Mouse (Mus musculus): ENCODE data around the gene Plch1. TPM values are rescaled to one million over a fixed set of nuclear protein-coding genes. Genes with fewer than 3 reads are reported as not detected.

The Plch1 gene
- polyA plus RNA-seq (2015; fragmentation: Nextera tagmentation; extraction: Ambion mirVana), result 0.15 and 0.26 TPM in 2 replicates

DNA sequence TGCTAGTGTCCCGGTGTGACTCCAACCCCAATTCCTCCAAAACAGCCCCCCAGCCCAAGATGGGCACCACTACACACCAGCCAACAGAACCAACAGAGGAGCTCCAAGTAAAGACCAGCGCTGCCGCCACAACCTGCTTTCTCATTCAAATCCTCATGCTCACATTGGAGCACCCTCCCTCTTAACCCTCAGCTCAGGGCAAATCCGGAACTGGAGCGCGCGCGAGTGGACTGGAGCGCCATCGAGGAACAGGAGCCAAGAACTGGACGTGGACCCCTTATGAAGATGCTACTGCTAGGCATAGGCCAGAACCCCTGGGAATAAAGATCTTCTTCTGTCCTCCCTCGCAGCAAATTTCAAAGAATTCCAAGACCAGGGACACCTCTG lies at the start of gene Plch1:
TSS of gene Plch1 (minus strand) at position 164 of the 387 bp plus-strand sequence.
- peak; percentile 12 for DNase-seq (ENCODE audit: low spot score)

DNA sequence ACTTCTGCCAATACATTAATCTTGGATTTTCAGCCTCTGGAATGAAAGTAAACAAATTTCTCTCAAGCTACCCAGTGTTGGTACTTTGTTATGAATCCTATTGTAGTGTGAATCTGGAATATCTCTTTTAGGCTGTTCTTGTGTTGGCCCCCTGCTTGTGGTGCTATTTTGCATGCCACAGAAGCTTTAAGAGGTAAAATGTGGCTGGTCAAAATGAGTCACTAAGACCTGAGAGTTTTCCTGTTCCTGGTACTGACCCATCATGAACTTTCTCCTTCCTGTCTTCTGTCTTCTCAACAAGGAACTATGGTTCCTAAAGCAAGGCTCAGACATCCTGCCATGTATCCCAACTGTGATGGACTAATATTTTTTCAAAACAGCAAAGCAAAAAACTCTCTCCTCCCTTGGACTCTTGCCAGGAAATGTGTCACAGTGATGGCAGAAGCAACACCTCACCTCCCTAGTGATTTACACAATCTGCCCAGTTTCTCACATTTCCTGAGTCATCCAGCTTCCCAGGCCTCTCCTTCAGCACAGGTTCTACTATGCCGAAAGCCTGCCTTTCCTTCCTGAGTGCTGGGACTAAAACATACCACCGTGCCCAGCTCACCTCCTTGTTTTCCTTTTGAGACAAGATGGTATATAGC lies 42.1 kb upstream of the Plch1 start:
- DNase-seq (ENCODE audit: low spot score), result no peak

DNA sequence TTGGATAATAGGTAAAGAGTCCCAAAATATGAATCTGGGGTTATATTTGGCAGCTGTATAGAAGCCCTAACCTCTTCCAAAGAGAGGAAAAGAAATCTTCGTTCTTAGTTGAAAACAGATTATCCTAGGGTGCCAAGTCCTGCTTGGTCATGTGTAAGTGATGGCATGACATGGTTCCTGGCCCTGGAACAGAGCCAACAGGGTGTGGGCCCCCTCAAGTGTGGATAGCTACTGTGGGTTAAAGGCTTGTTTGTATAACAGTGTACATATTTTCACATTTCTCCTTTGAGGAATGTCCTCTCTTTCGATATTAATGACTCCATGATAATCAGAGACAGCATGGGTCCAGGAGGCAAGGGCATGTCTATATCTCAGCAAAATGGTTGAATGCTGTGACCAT lies 39.7 kb upstream of the Plch1 start:
- no peak for DNase-seq (ENCODE audit: low spot score)

DNA sequence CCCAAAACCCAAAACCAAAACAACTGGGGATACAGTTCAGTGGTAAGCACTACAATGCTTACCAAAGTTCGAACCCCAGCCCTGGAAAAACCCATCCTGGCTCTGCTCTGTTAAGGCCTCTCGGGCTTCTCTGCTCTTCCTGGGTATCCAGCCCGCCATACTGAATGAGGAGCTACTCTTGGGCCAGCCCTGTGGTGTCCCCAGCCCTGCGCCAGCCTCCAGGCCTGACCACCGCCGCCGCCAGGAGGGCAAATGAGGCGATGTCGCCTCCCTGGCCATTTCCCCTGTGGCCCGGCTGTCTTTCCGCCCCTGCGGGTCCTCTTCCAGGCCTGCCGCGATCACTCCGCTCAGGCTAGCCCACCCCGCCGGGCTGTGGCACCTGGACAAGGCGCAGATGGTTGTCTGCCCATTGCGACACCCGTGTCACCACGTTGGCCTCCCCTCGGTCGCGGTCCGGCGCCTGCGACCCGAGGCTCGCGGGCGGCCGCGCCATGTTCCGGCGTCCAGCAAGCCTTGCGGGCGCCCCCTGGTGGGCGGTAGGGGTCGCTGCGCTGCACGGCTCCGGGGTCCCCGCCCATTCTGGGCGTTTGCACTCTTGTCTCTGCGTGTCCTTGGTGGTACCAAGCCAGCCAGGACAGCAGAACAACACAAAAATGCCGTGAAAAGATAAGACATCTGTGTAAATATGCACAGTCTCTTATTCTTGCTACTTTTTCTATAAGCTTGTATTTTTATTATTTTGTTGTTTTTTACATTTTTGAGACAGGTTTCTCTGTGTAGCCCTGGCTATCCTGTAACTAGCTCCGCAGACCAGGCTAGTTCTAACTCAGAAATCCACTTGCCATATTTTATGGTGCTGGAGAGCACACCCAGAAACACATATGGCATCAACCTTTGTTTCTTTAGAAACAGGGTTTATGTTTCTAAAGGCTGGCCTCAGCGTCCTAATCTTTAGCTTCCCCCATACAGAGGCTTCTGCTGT lies 29.9 kb upstream of the Plch1 start, which contains the start of gene E130311K13Rik:
TSS of gene E130311K13Rik (minus strand) at position 595 of the 982 bp plus-strand sequence.
- DNase-seq (ENCODE audit: low spot score), result peak; percentile 79

DNA sequence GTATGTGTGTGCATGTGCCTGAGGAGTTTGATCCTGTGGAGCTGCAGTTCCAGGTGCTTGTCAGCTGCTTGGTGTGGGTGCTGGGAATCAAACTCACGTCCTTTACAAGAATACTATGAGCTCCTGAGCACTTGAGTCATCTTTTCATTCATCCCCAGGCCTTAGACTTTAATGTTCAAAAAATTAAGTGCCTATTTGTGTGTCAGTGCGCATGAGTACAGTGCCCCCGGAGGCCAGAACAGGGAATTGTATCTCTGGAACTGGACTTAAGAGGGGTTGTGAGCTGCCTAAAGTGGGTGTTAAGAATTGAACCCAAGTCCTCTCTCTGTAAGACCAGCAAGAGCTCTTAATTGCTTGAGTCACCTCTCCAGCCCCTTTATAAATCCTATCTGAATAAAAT lies 20.4 kb upstream of the Plch1 start:
- peak; percentile 46 for DNase-seq (ENCODE audit: low spot score)

DNA sequence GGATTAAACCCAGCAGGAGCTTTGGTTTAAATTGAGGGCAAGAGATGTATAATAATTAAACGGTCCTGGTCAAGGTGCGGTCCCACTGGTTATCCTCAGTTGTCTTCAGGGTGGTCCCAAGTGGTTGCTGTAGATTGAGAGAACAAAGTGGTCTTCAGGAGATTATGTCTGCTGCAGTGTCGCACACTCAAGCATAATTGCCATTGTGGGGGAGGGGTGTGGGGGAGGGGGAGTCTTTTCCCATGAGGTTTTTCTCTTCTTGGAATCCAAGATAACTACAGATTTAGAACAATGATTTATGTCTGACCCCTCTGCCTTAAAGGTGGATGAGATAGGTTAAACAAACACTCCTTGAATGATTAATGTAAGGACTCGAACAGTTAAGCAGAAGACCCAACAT lies 11.0 kb upstream of the Plch1 start:
- no peak for DNase-seq (ENCODE audit: low spot score)

DNA sequence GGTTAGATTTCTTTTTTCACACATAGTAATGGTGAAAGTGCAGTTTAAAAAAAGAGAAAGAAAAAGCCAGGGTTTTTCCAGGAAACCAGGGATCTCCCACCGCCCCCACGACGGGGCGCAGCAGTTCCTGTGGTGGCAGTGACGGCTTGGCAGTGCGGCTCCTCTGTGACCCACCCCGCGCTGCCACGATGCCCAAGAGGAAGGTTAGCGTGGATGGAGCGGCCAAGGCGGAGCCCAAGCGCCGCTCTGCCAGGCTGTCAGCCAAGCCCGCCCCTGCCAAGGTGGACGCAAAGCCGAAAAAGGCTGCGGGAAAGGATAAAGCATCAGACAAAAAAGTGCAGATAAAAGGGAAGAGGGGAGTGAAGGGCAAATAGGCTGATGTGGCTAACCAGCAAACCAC lies 6.0 kb upstream of the Plch1 start:
- no peak for DNase-seq (ENCODE audit: low spot score)

DNA sequence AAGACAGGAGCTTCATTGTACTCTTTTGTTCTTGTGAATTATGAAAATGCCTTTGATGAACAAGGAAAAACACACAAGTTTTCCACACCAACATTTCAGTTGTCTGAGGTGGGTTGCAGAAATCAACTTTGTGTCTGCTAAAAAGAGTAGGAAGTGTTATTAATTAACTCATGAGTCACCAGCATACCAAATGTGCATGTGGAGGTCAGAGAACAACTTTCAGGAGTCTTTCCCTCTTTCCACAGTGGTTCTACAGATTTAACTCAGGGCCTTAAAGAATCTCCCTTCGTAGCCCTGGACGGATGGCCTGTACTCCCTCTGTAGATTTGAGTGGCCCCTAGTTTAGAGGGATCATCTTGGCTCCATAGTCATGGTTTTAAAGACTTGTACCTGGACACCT lies 4.9 kb upstream of the Plch1 start:
- no peak for DNase-seq (ENCODE audit: low spot score)

DNA sequence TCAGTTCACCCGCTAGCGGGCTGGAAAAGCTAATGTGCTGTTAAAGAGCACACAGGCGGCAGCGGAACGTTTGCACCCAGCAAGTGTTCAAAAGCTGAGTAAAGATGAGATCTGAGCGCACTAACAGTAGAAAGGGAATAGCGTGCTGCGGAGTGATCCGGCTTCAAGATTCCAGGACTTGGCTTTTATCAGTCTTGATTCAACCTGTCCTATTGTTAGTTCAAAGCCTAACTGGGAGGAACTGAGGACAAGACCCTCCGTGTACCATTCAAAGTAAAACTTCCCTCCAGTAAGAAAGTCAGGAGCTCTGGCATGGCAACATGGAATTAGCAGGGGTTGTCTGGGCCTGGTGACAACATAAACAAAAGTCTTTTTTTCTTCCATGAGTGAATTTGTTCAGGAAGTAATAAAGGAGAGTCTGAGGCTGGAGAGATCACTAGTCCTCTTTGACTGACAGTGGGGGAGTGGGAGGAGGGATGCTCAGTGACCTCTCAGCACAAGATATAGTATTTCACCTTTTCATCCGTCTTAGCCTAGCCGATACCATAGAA lies 824 bp upstream of the Plch1 start:
- DNase-seq (ENCODE audit: low spot score), result no peak

DNA sequence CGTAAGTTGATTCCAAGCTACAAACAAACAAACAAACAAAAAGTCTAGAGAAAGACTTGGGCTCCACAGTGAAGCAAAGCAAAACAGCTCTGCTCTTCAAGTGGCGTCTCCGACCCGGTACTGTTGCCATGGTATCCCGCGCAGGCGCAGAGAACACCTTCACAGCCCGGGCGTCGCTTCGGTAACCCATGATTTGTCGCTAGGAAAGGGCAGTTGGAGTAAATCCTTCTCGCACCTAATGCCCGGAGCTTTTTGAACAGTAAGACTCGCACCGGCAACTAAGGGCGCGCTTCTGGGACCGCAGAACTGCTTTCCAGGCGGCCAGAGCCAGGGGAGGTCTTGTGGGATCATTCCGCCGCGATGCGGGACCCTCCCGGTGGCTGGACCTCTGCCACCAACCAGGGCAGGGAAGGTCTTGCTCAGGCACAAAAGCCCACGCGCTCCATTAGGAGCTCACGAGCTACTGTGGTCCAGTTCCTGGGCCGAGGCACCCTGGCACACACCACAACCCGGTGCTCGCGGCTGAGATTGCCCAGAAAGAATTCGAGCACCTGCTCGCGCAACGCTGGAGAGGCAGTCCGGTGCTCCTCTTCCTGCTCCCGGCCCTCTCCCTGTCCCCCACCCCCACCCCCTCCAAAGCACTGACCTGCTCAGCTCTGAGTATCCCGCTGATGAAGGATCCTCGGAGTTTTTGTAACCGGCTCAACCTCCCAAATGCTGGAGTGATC lies 527 bp downstream of the Plch1 start:
- DNase-seq (ENCODE audit: low spot score), result peak; percentile 35

DNA sequence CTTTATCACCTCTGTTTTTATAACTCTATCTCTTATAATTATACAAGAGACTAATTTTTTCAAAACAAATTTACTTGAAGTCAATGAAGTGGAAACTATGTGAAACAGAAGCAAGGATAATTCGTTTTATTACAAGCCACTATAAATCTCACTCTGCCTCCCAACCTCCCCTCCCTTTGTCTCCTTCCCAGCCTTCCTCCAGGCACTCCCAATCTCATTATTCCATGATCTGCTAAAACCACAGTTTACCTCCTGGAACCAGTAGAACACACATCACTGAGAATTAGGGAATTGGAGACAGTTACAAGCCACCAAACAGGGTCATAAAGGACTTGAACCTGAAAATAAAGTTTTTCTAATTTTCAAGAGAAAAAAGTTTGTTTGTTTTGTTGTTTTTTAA lies 2.1 kb downstream of the Plch1 start:
- no peak for DNase-seq (ENCODE audit: low spot score)

DNA sequence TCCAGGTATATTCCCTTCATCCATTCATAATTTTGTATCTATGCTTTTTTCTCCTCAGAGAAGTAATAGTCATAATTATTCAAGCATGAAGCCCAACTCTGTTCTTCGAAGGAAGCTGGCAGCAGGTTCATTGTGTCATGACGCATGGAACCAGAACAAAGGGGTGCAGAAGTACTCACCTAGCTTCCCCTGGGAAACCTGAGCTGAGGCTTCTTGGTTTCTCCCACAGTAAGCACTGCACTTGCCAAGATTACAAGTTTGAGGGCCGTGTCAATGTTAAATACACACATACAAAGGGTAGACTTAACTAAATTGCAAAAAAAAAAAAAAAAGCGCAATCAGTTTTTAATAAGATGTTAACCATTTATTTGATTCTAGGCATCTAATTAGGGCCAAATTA lies 3.0 kb downstream of the Plch1 start:
- no peak for DNase-seq (ENCODE audit: low spot score)

DNA sequence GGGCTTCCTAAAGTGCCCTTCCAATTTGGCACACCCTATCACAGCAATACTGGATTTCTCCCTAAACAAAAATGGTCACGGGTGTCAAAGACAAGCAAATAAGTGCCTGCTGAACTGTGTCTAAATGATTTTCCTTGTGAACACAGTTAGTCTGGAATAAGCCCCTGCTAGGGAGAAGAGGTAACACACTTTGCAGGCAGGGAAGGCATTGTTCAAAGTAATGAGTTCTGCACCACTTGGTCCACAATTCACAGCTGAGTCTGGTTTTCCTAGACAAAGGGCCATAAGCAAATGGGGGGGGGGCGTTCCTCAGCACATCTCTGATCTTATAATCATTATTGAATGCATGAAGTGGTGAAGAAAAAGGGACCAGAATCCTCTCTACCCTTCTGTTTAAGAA lies 3.5 kb downstream of the Plch1 start:
- DNase-seq (ENCODE audit: low spot score), result no peak

DNA sequence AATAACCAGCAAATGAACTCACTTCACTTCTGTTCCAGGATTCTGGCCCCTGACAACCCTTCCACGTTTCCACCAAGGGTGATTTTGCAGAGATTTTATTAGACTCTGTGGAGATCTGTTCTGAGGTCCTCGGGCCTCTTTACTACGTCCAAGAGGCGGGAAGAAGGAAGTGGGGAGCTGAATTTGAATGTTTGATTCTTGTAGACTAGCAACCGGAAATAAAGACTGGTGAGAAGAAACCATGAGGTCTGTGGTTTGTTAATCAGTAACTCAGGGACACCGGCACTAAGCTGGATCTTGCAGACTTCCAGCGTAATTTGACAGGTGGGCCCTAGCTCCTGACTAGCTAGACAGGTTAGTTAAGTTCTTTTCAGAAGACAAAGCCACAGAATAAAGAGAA lies 5.6 kb downstream of the Plch1 start:
- DNase-seq (ENCODE audit: low spot score), result peak; percentile 7

DNA sequence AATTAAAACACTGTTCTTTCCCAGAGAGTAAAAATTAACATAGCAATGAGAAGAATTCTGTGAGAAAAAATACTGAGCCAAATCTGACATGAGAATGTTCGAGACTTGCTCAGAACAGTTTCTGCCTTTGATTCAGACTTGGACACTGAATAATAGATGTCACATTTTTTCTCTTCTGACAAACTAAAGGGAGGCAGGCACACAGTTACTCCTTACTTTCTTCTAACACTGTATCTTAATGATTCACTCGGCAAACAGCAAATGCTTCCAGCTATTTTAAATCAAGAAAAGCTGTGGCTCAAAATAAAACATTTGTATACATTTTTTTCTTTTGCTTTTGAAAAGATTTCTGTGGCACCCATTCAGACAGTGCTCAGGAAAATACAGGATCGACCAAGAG lies 7.1 kb downstream of the Plch1 start:
- DNase-seq (ENCODE audit: low spot score), result no peak

DNA sequence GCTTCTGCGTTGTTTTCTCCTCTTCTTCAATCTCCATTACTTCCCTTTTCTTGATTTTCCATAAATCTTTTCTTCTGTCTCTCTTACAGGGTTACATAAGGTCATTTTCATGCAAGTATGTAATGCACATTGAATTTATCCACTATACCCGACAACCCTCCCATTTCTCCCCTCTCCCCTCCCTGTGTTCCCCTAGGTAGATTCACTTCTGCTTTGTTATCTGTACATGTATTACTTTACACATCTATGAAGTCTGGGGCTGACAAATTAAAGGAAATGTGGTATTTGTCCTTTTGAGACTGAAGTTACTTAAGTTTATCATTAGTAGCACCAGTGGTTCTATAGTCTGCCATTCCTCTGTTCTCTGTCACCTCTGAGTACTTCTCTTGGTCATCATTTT lies 18.2 kb downstream of the Plch1 start:
- no peak for DNase-seq (ENCODE audit: low spot score)

DNA sequence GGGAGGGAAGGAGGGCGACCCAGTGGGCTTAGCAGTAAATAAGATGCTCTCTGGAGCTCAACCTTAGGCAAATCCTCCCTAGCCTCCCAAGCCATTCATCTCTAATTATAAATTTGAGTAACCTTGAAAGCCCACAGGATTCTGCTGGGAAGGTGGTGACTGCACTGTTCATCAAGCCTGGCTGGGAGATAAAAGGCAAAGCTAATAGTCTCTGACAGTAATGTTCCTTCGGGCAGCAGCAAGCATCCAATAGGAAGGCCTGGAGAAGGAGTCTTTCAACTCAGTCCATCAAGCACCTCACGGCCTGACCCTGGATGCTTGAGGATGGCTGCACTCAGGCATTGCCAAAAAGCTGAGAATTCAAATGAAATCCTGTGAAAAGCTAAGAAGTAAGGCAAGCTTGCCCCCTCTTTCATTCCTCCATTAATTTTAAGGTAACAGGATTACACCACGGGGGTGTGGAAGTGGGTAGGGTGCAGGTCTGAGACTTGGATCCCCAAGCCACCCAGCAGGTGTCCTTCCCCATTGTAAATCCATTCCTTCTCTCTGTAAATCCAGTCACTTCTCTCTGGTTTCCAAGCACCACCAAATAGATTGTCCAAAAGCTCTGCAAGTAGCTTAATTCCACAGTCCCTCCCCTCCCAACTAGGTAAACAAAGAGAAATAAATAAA lies 20.1 kb downstream of the Plch1 start:
- no peak for DNase-seq (ENCODE audit: low spot score)

DNA sequence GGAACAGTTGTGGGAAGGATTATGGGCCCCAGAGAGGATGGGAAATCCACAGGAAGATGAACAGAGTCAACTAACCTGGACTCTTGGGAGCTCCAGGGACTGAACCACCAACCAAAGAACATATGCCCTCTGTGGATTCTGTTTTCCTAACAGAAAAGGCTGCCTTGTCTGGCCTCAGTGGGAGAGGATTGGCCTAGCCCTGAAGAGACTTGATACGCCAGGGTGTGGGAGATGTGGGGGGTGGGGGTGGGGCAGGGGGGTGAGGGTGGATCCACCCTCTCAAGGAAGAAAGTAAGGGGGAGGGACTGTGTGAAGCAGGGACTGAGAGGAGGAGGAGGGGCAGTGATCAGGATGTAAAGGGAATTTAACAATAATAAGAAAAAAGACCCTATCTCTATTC lies 26.5 kb downstream of the Plch1 start:
- no peak for DNase-seq (ENCODE audit: low spot score)

DNA sequence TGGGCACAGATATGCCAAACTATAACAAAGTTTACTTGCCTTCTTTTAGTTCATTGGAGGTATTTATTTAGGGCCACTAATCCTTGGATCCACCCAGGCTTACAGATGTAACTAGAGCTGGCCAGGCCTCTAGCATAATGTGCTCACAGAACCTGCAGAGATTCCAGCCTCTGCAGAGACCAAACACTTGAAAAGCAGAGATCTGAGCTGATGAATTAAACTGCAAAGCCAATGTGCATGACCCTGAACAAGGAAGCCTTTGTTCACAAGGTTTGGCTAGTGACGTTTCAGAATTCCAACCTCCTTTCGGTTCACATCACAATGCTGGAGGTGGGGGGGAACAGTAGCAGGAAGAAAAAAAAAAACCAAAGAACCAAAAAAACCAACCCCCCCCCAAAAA lies 28.0 kb downstream of the Plch1 start:
- DNase-seq (ENCODE audit: low spot score), result no peak

DNA sequence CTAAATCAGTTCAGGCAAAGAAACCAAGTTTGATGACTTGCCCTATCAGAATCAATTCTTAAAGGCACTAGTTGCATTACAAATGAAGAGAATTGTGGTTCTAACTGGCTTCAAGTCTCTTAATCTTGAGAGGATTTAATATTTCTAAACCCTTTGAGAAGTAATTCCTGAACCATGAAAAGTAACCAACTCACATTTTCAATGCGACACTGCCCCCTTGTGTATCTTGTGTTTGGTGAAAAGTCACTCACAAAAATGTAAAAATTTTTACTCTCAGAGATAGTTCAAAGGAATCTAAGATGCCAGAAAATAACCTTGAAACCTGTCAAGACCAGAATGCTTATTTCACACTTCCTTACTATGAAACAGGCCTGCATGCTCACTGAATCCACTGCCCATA lies 31.0 kb downstream of the Plch1 start:
- DNase-seq (ENCODE audit: low spot score), result no peak

DNA sequence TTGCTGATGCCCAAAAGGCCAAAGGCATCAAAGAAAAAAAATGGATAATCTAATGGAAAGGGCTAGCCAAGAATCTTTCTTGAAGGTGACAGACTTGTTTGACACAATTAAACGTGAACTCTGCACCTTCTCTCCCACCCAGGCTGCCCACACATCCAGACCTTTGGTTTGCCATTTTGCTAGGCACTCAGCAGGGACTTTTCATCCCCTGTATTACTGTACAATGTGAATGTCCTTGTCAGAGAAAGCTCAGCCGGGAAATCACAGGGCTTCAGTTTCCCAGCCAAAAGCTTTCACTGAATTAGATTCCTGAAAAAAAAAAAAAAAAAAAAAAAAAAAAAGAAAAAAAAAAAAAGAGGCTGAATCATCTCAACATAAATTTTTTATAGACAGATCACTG lies 34.2 kb downstream of the Plch1 start:
- no peak for DNase-seq (ENCODE audit: low spot score)
